Mouse (Mus musculus): ENCODE results near the gene Ptpn7. TPM values are rescaled to one million over a fixed set of nuclear protein-coding genes. Genes with fewer than 3 reads are reported as not detected.

The Ptpn7 gene
- total RNA-seq, 2 experiments from 2014 or later = 1.4 TPM

DNA sequence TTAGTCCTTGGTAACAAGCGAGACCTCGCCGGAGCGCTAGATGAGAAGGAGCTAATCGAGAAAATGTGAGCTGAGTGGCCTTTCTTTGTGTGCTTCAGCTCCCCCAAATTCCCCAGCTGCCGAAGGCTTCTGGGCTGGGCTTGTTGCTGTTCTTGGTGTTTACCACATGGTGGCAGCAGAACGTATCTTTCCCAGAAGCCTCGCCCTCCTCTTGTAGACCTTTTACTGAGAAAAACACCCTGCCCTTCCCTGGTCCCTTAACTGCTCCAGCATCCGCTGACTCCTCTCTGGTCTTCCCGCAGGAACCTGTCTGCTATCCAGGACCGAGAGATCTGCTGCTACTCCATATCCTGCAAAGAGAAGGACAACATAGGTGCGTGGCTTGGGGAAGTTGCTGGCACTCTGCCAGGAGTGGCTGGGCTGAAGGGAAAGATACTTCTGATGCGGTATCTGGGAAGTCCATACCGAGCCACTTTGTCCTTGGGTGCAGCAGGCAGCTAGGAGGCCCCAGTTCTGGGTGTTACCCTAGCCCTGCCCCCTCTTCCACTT is 22.0 kb downstream of the Ptpn7 start:
- peak in 1 of 2 experiments; percentile 47 for DNase-seq (ENCODE audit: low spot score in 2 of 2)

DNA sequence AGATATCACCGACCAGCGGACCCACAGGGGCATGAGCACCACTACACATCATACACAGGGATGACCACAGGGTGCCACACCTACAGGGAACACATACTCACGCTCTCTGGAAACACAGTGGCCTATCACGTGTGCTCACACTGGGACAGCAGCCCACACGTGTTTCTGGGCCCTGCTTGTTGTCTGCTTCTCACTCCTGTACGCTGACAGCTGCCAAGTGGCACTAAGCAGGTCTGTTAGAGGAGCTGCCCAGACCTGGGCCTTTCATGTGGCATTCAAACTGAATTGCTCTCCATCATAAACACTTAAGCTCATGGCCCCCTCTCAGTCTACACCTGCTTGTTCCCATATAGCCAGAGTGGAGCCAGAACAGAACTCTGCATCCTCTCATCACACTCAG is 23.8 kb downstream of the Ptpn7 start:
- no peak for DNase-seq (ENCODE audit: low spot score in 2 of 2)

DNA sequence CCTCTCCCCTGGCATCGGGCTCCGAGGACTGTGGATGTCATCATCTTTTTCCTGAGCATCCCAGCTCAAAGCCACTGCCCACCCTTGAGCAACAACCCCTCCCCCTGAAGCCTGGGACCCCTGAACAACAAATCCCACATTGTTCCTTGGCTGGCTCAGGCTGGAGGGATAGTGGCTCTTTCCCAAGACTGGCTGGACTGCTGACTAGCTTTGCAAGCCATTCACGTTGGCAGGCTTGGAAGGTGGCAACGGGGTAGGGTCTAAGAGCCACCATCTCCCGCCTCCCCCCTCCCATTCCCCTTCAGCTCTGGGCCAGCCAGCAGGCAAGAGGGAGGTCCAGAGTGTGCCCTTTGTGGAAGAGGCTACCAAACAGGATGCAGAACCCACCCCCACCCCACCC is 26.1 kb downstream of the Ptpn7 start:
- no peak for DNase-seq (ENCODE audit: low spot score in 2 of 2)

DNA sequence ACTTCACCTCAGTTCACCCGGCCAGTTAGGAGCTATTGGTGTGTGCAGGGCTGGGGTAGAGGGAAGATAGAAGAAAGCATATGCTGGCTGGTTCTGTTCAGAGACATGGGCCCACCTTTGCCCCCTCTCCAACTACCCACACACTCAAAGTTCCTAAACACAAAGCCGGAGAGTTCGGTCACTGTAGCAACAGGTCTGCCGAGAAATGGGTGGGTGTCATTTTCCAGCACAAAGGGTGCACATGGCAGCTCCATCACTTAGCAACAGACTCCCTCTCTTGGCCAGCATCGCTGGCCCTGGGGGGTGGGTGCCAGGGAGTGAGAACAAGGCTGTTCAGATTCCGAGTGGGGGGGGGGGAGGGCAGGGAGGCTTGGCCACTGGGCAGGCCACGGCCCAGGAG is 26.6 kb downstream of the Ptpn7 start:
- DNase-seq (ENCODE audit: low spot score in 2 of 2) = no peak

DNA sequence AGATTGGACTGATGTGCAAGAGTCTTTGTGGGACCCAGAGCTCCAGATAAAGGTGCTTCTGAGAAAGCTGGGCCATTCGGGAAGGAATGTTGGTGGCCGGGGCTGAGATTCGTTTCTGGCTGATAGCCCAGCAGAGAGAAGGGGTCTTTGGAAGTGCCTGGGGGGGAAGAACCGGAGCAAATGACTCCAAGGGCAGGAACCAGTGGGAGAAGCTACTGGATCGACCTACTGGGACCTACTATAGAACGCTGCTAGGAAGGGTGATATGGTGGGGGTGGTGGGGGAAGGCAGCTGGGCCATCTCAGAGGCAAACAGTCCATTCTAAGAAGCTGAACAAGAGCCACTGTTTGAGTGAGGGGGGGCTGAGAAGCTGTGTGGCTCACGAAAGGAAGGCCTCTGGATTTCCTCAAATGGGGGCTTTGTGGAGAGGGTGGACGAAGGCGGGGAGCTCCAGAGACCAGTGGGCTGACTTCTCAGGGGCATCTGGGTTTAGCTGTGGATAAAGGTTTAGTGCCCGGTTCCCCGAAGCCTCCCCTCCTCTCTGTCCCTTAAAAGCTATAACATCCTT is 27.1 kb downstream of the Ptpn7 start:
- DNase-seq (ENCODE audit: low spot score in 2 of 2) = no peak

DNA sequence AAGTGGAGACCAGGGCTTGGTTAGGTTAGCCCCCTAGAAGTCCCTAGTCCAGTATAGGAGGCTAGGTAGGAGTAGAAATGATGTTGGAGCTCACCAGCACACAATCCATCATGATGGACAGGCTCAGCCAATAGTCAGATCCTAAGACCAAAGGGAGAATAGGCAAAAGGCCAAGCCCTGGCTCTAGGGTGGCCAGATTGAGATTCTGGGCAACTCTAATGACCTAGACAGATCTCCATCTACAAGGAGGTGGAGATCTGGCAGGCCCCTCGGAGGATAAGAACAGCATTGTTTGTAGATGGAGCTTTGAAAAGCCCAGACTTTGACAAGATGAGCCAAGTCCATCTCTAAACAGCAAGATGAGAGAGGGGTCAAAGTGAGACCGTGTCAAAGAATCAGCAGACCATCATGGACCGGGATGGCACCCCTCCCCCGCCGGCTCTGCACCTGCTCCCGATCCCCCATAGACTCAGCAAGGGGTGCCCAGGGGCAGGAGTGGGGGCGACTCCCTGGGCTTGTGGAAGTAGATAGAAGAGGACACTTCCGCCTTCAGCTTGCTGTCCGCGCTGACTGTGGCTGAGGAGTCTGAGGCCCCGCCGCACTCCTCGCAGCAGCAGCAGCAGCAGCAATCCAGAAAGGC is 28.0 kb downstream of the Ptpn7 start:
- DNase-seq (ENCODE audit: low spot score in 2 of 2) = no peak

DNA sequence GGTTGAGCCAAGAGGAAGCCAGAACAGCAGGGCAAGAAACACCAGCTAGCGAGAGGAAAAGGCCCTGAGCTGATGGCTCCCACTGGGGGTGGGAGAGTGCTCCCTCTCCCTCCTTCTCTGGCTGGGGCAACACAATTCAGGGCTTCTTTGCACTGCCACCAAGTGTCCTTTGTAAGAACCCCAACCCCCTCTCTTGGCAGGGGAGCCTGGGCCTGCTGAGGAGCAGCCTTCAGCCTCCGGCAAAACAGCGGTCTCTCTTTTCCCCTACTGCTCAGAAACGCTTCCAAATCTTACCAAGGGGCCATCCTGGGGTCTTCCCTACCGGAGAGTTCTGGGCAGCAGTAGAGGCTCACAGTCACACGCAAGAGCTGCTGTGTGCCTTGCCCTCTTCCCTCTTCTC is 30.2 kb downstream of the Ptpn7 start:
- no peak for DNase-seq (ENCODE audit: low spot score in 2 of 2)

DNA sequence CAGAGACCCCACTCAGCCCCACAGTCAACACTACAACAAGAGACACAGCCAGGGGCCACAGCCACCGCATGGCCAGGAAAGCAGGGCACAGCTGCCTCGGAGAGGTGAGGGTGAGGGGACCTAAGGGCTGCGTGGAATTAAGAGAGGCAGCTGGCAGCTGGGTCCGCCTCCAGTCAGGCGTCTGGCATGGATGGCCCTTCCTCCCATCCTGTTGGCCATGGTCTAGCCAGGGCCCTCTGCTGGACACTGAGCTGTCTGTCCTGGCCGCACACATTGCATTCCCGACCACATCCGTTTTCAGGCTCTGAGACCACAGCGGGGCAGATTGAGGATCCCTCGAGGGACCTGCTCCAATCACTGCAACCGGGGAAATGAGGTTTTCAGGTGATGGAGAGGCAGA is 34.9 kb downstream of the Ptpn7 start, which contains the start of gene Gpr37l1:
Gpr37l1 (minus strand) TSS at position 247 of the 400 bp plus-strand sequence.
- no peak for DNase-seq (ENCODE audit: low spot score in 2 of 2)

DNA sequence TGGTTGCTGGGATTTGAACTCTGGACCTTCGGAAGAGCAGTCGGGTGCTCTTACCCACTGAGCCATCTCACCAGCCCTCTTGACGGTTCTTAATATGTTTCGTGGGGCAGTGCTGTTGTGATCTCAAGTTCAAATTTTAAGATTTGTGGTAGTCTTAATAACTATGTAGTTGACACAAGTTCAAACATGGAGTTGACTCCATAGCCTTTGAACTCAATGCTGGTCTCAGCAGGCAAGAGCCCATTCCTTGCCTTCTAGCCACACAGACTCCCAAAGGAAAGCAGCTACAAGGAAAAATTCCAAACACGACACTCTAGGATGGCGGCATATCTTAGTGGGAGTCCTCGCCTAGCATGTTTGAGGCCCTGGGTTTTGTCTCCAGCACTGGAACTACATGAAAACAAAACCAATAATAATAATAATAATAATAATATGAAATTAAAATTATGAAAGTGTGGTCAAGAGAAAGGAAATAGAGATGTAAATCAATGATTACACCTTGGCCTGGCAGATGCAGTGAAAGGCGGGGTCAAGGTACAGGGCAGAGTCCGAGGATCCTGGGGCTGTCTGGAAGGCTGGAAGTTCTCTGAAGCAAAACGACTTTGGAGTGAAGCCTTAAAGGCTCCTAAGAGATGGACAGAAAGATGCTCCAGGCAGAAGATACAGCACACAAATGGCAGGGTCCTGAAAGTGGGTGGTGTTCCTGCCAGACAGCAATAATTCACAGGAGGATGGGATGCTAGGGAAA is 36.1 kb downstream of the Ptpn7 start:
- DNase-seq (ENCODE audit: low spot score in 2 of 2) = no peak

DNA sequence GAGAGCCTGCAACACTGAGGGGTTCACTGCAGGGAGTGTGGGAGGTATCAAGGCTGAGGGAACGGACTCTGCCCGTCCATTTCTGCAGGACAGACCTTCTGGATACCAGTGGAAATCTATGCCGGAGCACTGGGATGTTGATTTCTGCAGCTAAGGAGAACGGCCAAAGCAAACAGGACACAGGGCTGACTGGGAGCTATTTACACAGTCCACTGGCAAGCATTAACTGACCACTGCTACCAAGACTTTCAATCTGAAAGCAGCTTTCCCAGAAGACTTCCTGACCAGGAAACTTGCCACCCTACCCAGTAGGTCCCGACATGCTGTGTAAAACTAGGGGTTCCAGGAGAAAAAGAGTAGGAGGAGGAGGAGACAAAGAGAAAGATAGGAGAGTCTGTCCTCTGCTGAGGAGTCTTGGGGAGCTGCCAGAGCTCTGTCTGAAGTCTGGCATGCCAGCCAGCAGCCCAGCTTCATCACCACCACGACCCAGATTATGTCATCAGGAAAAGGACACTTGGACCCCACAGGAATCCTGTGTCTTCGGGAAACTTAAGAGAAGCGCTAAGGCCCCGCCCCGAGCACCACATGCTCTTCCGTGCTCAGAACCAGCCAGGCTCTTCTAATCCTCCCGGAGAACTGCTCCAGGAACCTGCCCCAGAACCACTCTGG is 37.2 kb downstream of the Ptpn7 start:
- DNase-seq (ENCODE audit: low spot score in 2 of 2) = no peak

DNA sequence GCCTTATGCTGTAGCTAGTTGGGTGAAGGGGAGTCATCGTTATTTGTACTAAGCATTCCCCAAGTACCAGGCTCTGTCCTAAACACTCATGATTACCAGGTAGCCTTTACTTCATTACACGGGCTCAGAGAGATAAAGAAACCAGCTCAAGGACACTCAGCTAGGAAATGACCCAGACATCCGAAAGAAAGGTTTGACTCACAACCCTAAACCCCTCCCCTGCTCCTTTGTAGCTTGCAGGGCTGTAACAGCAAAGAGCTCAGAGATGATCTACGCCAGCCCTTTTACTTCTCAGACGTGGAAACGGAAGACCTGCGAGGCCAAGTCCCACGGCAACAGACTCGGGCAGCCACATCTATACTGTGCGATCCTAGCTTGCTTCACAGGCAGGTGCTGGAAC is 37.8 kb downstream of the Ptpn7 start:
- no peak for DNase-seq (ENCODE audit: low spot score in 2 of 2)

DNA sequence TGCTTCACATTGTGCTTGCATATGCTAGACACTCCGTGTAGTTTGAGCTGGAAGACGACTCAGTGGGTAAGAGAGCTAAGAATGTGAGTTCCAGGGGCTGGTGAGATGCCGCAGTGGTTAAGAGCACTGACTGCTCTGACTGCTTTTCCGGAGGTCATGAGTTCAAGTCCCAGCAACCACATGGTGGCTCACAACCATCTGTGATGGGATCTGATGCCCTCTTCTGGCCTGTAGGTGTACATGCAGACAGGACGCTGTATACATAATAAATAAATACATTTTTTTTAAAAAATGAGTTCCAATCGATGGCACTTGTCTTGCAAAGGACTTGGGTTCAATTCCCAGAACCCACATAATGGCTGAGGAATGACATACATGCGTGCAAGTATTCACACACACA is 38.7 kb downstream of the Ptpn7 start:
- no peak for DNase-seq (ENCODE audit: low spot score in 2 of 2)

DNA sequence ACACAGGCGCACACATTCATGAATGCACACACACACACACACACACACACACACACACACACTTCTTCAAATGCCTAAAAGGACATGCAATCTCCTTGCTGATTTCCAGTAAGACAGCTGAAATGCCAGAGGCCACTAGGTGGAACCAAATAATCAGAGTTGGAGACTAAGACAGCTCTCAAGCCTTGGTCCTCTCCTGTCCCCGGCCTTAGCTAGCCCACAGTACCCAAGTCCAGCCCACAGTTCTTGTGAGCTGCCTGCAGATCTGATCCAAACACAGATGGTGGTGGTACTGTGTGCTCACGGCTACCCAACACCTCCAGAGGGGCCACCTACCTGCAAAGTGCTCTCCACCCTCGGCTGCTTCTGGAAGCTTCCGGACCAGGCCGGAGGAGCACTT is 39.5 kb downstream of the Ptpn7 start:
- DNase-seq (ENCODE audit: low spot score in 2 of 2) = peak in 1 of 2 experiments; percentile 32

DNA sequence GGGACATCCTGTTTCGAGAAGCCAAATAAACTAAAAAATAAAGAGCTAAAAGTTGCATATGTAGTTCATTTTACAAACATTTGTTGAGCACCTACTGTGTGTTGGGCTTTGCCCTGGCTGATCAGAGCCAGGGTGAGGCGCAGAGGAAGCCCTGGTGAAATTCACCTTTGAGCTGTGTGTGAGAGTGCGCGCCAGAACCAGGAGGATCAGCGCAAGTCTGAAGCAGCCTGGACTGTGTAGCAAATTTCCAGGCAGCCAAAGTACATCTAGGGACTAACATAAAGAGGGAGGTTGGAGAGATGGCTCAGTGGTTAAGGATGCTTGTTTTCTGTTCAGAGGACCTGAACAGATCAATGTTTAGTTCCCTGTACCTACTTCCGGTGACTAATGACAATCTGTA is 40.8 kb downstream of the Ptpn7 start:
- DNase-seq (ENCODE audit: low spot score in 2 of 2) = no peak

DNA sequence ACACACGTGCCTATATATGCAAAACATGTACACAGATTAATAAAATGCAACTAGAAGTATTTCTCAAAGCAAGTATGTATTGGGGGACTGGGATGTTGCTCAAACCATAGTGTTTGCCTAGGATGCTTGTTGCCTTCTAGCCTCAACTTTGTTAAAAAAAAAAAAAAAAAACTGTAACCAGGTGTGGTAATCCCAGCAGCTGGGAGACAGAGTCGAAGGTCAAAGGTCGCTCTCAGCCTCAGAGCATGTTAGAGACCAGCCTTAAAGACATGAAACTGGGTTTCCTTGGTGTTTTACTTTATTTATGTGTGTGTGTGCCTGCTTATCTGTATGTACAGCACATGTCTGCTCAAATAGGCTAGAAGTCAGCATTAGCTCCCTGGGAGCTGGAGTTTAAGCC is 42.7 kb downstream of the Ptpn7 start:
- DNase-seq (ENCODE audit: low spot score in 2 of 2) = no peak

DNA sequence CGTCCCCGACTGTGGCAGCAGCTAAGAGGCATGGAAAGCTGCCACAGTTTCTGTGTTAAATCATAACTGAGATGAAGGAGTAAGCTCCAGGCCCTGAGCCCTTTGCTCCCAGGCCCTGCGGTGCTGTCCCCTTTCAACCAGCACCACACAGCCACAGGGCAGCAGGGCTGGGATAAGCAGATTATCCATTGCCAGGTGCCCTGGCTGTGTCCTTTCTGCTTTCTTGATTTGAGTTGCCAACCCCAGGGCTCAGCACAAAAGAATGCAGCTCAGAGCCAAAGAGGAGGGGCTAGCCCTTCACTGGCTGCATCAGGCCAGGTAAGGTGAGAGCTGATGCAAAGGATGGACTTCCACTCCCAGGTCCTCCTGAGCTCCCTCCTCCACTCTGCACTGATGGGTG is 45.2 kb downstream of the Ptpn7 start:
- no peak for DNase-seq (ENCODE audit: low spot score in 2 of 2)

DNA sequence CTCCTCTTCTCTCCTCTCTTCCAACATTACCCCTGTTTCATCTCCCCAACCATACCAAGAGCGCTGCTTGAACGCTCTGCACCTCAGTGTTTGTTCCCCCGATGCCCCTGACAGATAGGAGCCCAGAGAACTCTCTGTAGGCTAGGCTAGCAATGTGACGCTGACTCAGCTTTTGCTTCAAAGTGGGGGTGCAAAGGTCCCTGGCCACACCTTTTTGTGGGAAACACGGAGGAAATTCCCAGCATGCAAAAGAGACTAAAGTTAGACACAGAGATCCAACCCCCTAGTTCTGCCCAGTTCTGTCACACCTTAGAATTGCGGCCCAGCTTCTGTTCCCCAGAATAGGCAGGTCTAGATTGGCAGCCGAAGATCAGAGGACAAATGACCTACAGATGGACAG is 46.4 kb downstream of the Ptpn7 start:
- no peak for DNase-seq (ENCODE audit: low spot score in 2 of 2)

DNA sequence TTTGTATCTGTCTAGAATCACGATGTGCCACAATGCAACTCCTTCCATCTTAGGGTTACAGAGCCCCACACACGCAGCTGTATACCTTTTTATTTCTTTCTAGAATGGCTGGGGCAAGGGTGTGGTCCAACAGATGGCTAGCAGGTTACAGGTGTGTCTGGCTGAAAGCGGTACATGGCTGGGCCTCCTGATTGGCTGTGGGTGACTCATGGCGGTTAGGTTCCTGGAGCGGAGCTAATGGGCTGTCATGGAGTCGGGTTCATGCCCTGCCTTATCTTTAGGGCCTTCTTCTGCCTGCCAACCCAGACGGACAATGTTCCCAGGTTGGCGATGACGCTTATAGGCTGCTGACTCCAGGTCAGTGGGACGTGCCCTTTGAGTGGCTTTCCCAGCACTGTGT is 48.3 kb downstream of the Ptpn7 start:
- DNase-seq (ENCODE audit: low spot score in 2 of 2) = no peak

DNA sequence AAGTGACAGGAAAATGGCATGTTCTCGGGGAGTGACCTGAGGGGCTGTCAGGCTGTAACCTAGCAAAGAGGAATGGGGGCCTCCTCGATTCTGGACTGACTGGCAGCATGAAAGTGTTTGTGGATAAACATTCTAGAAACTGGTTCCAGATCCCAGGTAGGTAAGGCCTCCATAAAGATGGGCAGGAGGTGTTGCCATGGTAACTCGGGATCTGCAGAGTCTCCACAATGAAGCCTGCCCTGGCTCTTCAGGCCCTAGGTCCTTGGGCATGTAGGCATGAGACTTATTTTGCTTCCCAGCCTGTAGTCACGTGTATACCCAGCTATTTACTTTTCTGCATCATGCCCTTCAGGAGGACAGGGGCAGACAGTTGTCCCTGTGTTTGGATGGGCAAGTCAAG is 48.8 kb downstream of the Ptpn7 start:
- DNase-seq (ENCODE audit: low spot score in 2 of 2) = no peak

DNA sequence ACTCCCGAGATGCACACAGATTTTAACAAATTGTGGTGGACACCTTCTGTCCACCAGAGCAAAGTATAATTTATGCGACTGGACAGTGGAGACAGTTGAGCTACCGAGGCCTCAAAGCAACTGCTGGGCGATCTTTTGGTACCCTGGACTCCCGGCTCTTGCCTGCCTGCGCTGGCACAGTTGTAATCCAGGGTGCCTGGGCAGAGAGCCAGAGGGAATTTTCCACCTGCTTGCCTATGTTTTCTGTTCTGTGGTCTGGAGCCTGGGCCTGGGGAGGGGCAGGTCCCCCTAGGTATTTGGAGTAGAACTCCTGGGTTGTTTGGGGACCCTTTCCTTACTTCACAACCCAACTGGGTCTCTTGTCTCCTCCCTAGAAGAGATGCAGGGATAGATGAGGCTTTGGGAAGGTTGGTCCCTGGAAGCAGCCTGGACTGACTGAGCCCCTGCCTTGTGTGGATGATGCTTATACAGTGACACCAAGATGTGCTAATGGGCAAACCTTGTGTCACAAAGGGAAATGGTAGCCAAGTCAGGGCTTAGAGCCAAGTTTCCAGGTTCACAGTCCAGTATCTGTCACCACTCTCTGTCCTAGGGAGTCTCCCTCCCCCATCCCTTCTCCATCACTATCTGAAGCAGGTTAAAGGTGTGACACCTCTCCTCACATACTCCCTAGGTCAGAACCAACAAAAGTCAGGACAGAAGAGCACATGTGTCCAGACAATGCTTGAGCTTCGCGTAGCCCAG is 49.6 kb downstream of the Ptpn7 start:
- no peak for DNase-seq (ENCODE audit: low spot score in 2 of 2)

DNA sequence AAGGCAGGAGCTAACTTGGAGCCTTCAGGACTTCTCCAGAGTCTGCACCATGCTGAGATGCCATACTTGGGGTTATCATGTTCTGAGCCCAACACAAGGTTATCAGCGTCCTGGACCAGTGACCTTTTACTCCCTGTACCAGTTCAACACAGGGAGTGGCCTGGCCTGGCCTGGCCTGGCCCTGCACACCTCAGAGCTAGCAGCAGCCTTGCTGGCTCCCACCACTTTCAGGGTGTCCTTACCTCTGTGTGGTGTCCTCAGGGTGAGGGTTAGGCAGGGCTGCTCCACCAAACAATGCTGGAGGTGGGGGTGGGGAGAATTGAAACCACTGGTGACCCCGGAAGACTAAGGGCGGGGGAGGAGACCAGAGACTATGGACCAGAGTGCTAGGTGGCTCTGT is 50.5 kb downstream of the Ptpn7 start:
- no peak for DNase-seq (ENCODE audit: low spot score in 2 of 2)
